Mouse (Mus musculus): ENCODE data around the gene Psma1. TPM values are rescaled to one million over a fixed set of nuclear protein-coding genes. Genes with fewer than 3 reads are reported as not detected.

Gene Psma1
- polyA plus RNA-seq, 1 experiment: 73.8 TPM

- WGBS: 14% methylated on average over 15 of the region's 15 CpGs
- Histone ChIP-seq H3K4me3 (replicated peaks; ENCODE audit: control insufficient read depth, low read depth, low read length) (no peak overlapping the region), H3K27ac (ENCODE audit: control insufficient read depth, insufficient read depth, low read depth, low read length, poor library complexity) (peak overlapping the region; percentile 86), H3K4me1 (ENCODE audit: control insufficient read depth, insufficient read depth, low read length) (peaks cover 1% of the 10 kb centered on the region; the same call in 1 of the 2 replicates)
- TF ChIP-seq CTCF (IDR thresholded peaks at IDR 0.05; ENCODE audit: control insufficient read depth, insufficient read depth, low read length): no peak
- TF ChIP-seq POLR2A (IDR thresholded peaks at IDR 0.05; ENCODE audit: borderline replicate concordance, control insufficient read depth, low read depth, low read length): no peak
These were observed 15.8 kb upstream of the Psma1 start for GRCm38 (mm10) chr7:114291461-114292335.

GRCm38 (mm10) chr7:114290078-114290506 is 14.2 kb upstream of the Psma1 start:
- 69% methylated on average over 5 of the region's 5 CpGs for WGBS
- no peak for TF ChIP-seq POLR2A (IDR thresholded peaks at IDR 0.05; ENCODE audit: borderline replicate concordance, control insufficient read depth, low read depth, low read length)
- no peak for TF ChIP-seq CTCF (IDR thresholded peaks at IDR 0.05; ENCODE audit: control insufficient read depth, insufficient read depth, low read length)
- peaks cover 1% of the 10 kb centered on the region; the same call in 1 of the 2 replicates for H3K4me1 ChIP-seq (ENCODE audit: control insufficient read depth, insufficient read depth, low read length)
- no peak overlapping the region for H3K27ac ChIP-seq (ENCODE audit: control insufficient read depth, insufficient read depth, low read depth, low read length, poor library complexity)
- no peak overlapping the region for H3K4me3 ChIP-seq (replicated peaks; ENCODE audit: control insufficient read depth, low read depth, low read length)

GRCm38 (mm10) chr7:114284296-114284910 is 8.5 kb upstream of the Psma1 start:
- H3K4me1 ChIP-seq (ENCODE audit: control insufficient read depth, insufficient read depth, low read length): no peaks in the 10 kb centered on the region; the same call in 1 of the 2 replicates
- TF ChIP-seq CTCF (IDR thresholded peaks at IDR 0.05; ENCODE audit: control insufficient read depth, insufficient read depth, low read length) (no peak), POLR2A (IDR thresholded peaks at IDR 0.05; ENCODE audit: borderline replicate concordance, control insufficient read depth, low read depth, low read length) (no peak)
- H3K4me3 ChIP-seq (replicated peaks; ENCODE audit: control insufficient read depth, low read depth, low read length): no peak overlapping the region
- no peak overlapping the region for H3K27ac ChIP-seq (ENCODE audit: control insufficient read depth, insufficient read depth, low read depth, low read length, poor library complexity)
- WGBS: 91% methylated on average over 14 of the region's 14 CpGs

GRCm38 (mm10) chr7:114283006-114283405 is 7.1 kb upstream of the Psma1 start:
- TF ChIP-seq CTCF (IDR thresholded peaks at IDR 0.05; ENCODE audit: control insufficient read depth, insufficient read depth, low read length): no peak
- Histone ChIP-seq H3K27ac (ENCODE audit: control insufficient read depth, insufficient read depth, low read depth, low read length, poor library complexity) (no peak overlapping the region), H3K4me3 (replicated peaks; ENCODE audit: control insufficient read depth, low read depth, low read length) (no peak overlapping the region), H3K4me1 (ENCODE audit: control insufficient read depth, insufficient read depth, low read length) (no peaks in the 10 kb centered on the region; the same call in 1 of the 2 replicates)
- WGBS: 77% methylated on average over 9 of the region's 9 CpGs

GRCm38 (mm10) chr7:114281671-114282070 is 5.8 kb upstream of the Psma1 start:
- TF ChIP-seq POLR2A (IDR thresholded peaks at IDR 0.05; ENCODE audit: borderline replicate concordance, control insufficient read depth, low read depth, low read length) (no peak), CTCF (IDR thresholded peaks at IDR 0.05; ENCODE audit: control insufficient read depth, insufficient read depth, low read length) (no peak)
- Histone ChIP-seq H3K4me1 (ENCODE audit: control insufficient read depth, insufficient read depth, low read length) (no peaks in the 10 kb centered on the region; the same call in 1 of the 2 replicates), H3K4me3 (replicated peaks; ENCODE audit: control insufficient read depth, low read depth, low read length) (no peak overlapping the region), H3K27ac (ENCODE audit: control insufficient read depth, insufficient read depth, low read depth, low read length, poor library complexity) (no peak overlapping the region)
- 48% methylated on average over 3 of the region's 3 CpGs for WGBS

- no peaks in the 10 kb centered on the region for H3K4me1 ChIP-seq (ENCODE audit: control insufficient read depth, insufficient read depth, low read length)
- TF ChIP-seq POLR2A (IDR thresholded peaks at IDR 0.05; ENCODE audit: borderline replicate concordance, control insufficient read depth, low read depth, low read length) (no peak), CTCF (IDR thresholded peaks at IDR 0.05; ENCODE audit: control insufficient read depth, insufficient read depth, low read length) (no peak)
- whole genome bisulfite sequencing: 1% methylated on average over 24 of the region's 24 CpGs
- peak overlapping the region; percentile 81 for H3K4me3 ChIP-seq (replicated peaks; ENCODE audit: control insufficient read depth, low read depth, low read length)
- peak overlapping the region; percentile 24 for H3K27ac ChIP-seq (ENCODE audit: control insufficient read depth, insufficient read depth, low read depth, low read length, poor library complexity)
These were observed 430 bp downstream of the Psma1 start for GRCm38 (mm10) chr7:114275372-114276004.

GRCm38 (mm10) chr7:114268446-114268845 is 7.5 kb downstream of the Psma1 start:
- no peak overlapping the region for H3K27ac ChIP-seq (ENCODE audit: control insufficient read depth, insufficient read depth, low read depth, low read length, poor library complexity)
- 84% methylated on average over 5 of the region's 5 CpGs for WGBS
- no peaks in the 10 kb centered on the region for H3K4me1 ChIP-seq (ENCODE audit: control insufficient read depth, insufficient read depth, low read length)
- H3K4me3 ChIP-seq (replicated peaks; ENCODE audit: control insufficient read depth, low read depth, low read length): no peak overlapping the region
- no peak for TF ChIP-seq POLR2A (IDR thresholded peaks at IDR 0.05; ENCODE audit: borderline replicate concordance, control insufficient read depth, low read depth, low read length)
- TF ChIP-seq CTCF (IDR thresholded peaks at IDR 0.05; ENCODE audit: control insufficient read depth, insufficient read depth, low read length): no peak
